Mouse (Mus musculus) kidney, postnatal 25 days (tissue): ENCODE measurements around the gene Anxa7.
A peak's percentile ranks its signal among the peaks of the same experiment; 100 is the strongest.

Experiments
- DNase-seq, 2 experiments: peaks; one replicate each; pipeline ENCODE4 v3.0.0; 2021; ENCODE audit warnings: mixed read lengths in 2 of 2

The Anxa7 gene

DNA sequence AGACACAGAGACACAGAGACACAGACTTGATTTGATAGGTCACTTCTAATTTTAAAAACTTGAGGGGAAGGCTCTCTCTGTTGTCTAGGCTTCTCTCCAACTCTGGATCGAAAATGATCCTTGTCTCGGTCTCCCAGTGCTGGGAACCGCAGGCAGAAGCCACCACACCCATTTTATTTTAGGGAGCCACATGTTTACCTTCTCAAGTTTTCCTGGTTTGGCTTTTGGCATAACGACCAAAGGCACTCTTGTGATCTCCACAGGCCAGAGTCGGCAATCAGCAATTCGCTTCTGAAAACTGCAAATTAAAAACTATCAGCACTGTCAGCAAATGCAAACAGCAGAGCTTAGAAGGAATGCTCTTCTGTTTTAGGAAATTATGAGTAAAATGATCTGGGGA is 48.2 kb downstream of the Anxa7 start:
- DNase-seq: no peak

- no peak for DNase-seq
Measured at GRCm38 (mm10) chr14:20429833-20430232, 50.1 kb downstream of the Anxa7 start.

GRCm38 (mm10) chr14:20428593-20428992 is 51.3 kb downstream of the Anxa7 start:
- no peak for DNase-seq

GRCm38 (mm10) chr14:20423046-20423445 is 56.9 kb downstream of the Anxa7 start:
- no peak for DNase-seq

DNA sequence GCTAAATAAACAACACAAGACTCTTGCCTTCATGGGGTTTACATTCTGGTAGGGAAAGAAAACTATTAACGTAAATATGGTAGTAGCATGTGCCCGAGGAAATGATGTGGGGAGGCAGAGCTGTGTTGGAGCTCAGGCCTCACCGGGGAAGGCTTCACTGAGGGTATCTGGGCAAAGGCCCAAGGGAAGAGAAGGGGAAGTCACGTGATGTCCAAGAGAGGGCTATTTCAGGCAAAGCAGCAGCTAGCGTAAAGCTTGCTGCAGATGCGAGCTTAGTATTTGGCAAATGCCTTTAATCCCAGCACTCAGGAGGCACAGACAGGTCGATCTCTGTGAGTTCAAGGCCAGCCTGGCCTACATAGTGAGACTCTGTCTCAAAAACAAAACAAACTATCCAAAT is 57.7 kb downstream of the Anxa7 start:
- peak in 1 of 2 experiments; percentile 32 for DNase-seq
